Mouse (Mus musculus): Measurements from ENCODE around the gene Cep19. TPM values are rescaled to one million over a fixed set of nuclear protein-coding genes. Genes with fewer than 3 reads are reported as not detected.
A peak's percentile ranks its signal among the peaks of the same experiment; 100 is the strongest.

Cep19 gene
- total RNA-seq, 2 experiments from 2014 or later: 66.8 to 67.1 TPM

- DNase-seq (ENCODE audit: low spot score in 2 of 2): no peak
Observed at GRCm38 (mm10) chr16:32138954-32139353, 39.4 kb downstream of the Cep19 start.

- DNase-seq (ENCODE audit: low spot score in 2 of 2): no peak
Observed at GRCm38 (mm10) chr16:32143766-32144165, 44.2 kb downstream of the Cep19 start.

GRCm38 (mm10) chr16:32144592-32144991 lies 45.0 kb downstream of the Cep19 start:
- no peak for DNase-seq (ENCODE audit: low spot score in 2 of 2)

GRCm38 (mm10) chr16:32147589-32148207 lies 48.1 kb downstream of the Cep19 start:
- no peak for DNase-seq (ENCODE audit: low spot score in 2 of 2)

- DNase-seq (ENCODE audit: low spot score in 2 of 2): no peak
Observed at GRCm38 (mm10) chr16:32153976-32154375, 54.4 kb downstream of the Cep19 start.

GRCm38 (mm10) chr16:32154437-32154836 lies 54.8 kb downstream of the Cep19 start:
- DNase-seq (ENCODE audit: low spot score in 2 of 2): peak; percentile 82 to 86

- DNase-seq (ENCODE audit: low spot score in 2 of 2): no peak
Observed at GRCm38 (mm10) chr16:32156719-32157118, 57.1 kb downstream of the Cep19 start.

- DNase-seq (ENCODE audit: low spot score in 2 of 2): no peak
Observed at GRCm38 (mm10) chr16:32157369-32157768, 57.8 kb downstream of the Cep19 start.

Other genes starting within 250 kb of the Cep19 start
- under 1 TPM; 0.44 to 0.49 TPM for gene Meltf, start 221.0 kb upstream of the Cep19 start, total RNA-seq (2021)
- 10 to 100 TPM; 20.3 to 23.5 TPM for gene Pigz, start 165.9 kb upstream of the Cep19 start, total RNA-seq (2021)
- gene 0610012G03Rik, start 151.3 kb upstream of the Cep19 start, total RNA-seq (2021): 10 to 100 TPM; 39.5 to 42.0 TPM
- 10 to 100 TPM; 50.1 to 50.8 TPM for gene Ncbp2, start 151.3 kb upstream of the Cep19 start, total RNA-seq (2021)
- gene Senp5, start 96.5 kb upstream of the Cep19 start, total RNA-seq (2021): 10 to 100 TPM; 46.3 to 48.8 TPM
- 10 to 100 TPM; 25.1 to 27.2 TPM for gene Pak2, start 20.5 kb upstream of the Cep19 start, total RNA-seq (2021)
- 10 to 100 TPM; 25.5 to 25.8 TPM for gene Pigx, start 60 bp upstream of the Cep19 start, total RNA-seq (2021)
- gene Nrros, start 65.8 kb downstream of the Cep19 start, total RNA-seq (2021): 1 to 10 TPM; 6.8 to 8.5 TPM
- not detected for gene Bex6, start 80.0 kb downstream of the Cep19 start, total RNA-seq (2021)
- gene Fbxo45, start 147.4 kb downstream of the Cep19 start, total RNA-seq (2021): 10 to 100 TPM; 44.8 to 50.3 TPM
- gene Wdr53, start 147.4 kb downstream of the Cep19 start, total RNA-seq (2021): 10 to 100 TPM; 12.4 to 12.5 TPM
- under 1 TPM; 0.23 to 0.35 TPM for gene Smco1, start 171.7 kb downstream of the Cep19 start, total RNA-seq (2021)
- 10 to 100 TPM; 26.9 to 27.3 TPM for gene Rnf168, start 177.7 kb downstream of the Cep19 start, total RNA-seq (2021)
- gene Ubxn7, start 232.5 kb downstream of the Cep19 start, total RNA-seq (2021): 10 to 100 TPM; 48.1 to 51.9 TPM

Data from left cerebral cortex, adult 18-20 months (tissue).